In genomic region chr11:100619485-100619975, GRCm38 (mm10) we compare ENCODE assay signal across 8 mouse cellular contexts. TPM values are rescaled to one million over a fixed set of nuclear protein-coding genes. Genes with fewer than 3 reads are reported as not detected.
DNase-seq lines count a peak whose midpoint lies in the region; ATAC-seq lines count a peak whose summit lies in the region.

No protein-coding gene starts in this region.

- peak; percentile 90 for ATAC-seq in frontal cortex, adult (ENCODE audit: low TSS enrichment)
- ATAC-seq in hindbrain, embryonic 11.5 days (ENCODE audit: low FRiP score): peak; percentile 97

- DNase-seq in MEL-GATA-1-ER (ENCODE audit: extremely low read depth, low read depth): peak; percentile 81
- DNase-seq in cerebellum, adult 8-10 months: peak; percentile 94
- DNase-seq in hindbrain, embryonic 11.5 days (ENCODE audit: low spot score): peak; percentile 99
- peak; percentile 98 to 99 for DNase-seq in layer of hippocampus, postnatal 10 days (ENCODE audit: low spot score in 2 of 2)
- DNase-seq in lung, postnatal 10 days: peak; percentile 97
- DNase-seq in ovary, postnatal 36 days (ENCODE audit: low spot score): peak; percentile 96
- peak; percentile 97 for DNase-seq in thymus, postnatal 25 days

- no peaks in the 10 kb centered on the region for H3K36me3 ChIP-seq in hindbrain, embryonic 11.5 days (ENCODE audit: control insufficient read depth, insufficient read depth, low read length)

- peak overlapping the region; percentile 97 for H3K9ac ChIP-seq in hindbrain, embryonic 11.5 days (ENCODE audit: low read depth, low read length)

- peak overlapping the region; percentile 98 for H3K4me3 ChIP-seq in hindbrain, embryonic 11.5 days (ENCODE audit: low read depth, low read length)

- peak overlapping the region; percentile 71 for H3K4me2 ChIP-seq in hindbrain, embryonic 11.5 days (replicated peaks; ENCODE audit: low read depth, low read length)

- H3K4me1 ChIP-seq in hindbrain, embryonic 11.5 days (replicated peaks; ENCODE audit: control insufficient read depth, insufficient read depth, low read length): 0 out of 2 replicates have a peak, but pooled peaks cover 2% of the 10 kb centered on the region

- under 1% methylated on average over 40 of the region's 40 CpGs for WGBS in hindbrain, embryonic 11.5 days

- no peaks in the 10 kb centered on the region for H3K27me3 ChIP-seq in hindbrain, embryonic 11.5 days (ENCODE audit: control insufficient read depth, insufficient read depth, low read length)

- no peaks in the 10 kb centered on the region for H3K9me3 ChIP-seq in hindbrain, embryonic 11.5 days (ENCODE audit: control insufficient read depth, low read length)

- H3K27ac ChIP-seq in hindbrain, embryonic 11.5 days (ENCODE audit: low read depth, low read length): peak overlapping the region; percentile 92

RNA-seq across cellular contexts. Expression of gene Dnajc7, which starts 0.4 kb away (rescaled TPM):
- polyA plus RNA-seq in hindbrain, embryonic 11.5 days (2014; fragmentation: Nextera tagmentation; extraction: Ambion mirVana): 95.3 and 105 TPM in 2 replicates
- 100 to 1,000 TPM; 250 to 255 TPM for total RNA-seq in layer of hippocampus, postnatal 10 days (2021)

RNA-seq across cellular contexts. Expression of gene Nkiras2, which starts 0.5 kb away (rescaled TPM):
- 108 and 109 TPM in 2 replicates for polyA plus RNA-seq in hindbrain, embryonic 11.5 days (2014; fragmentation: Nextera tagmentation; extraction: Ambion mirVana)
- total RNA-seq in layer of hippocampus, postnatal 10 days (2021): 10 to 100 TPM; 25.6 to 27.9 TPM

RNA-seq across cellular contexts. Expression of gene Cnp, which starts 44.8 kb away (rescaled TPM):
- polyA plus RNA-seq in hindbrain, embryonic 11.5 days (2014; fragmentation: Nextera tagmentation; extraction: Ambion mirVana): 17.4 and 17.8 TPM in 2 replicates
- total RNA-seq in layer of hippocampus, postnatal 10 days (2021): 10 to 100 TPM; 88.0 to 92.7 TPM

Comparison
In these comparisons a context has a peak if more than half of its experiments do, and no peak if none do; other contexts are left out.
1. Peak in every context shown above with its lines: DNase-seq, ATAC-seq, H3K4me3 ChIP-seq and H3K27ac ChIP-seq.